Mouse (Mus musculus): ENCODE results near the gene Nav2. TPM values are rescaled to one million over a fixed set of nuclear protein-coding genes. Genes with fewer than 3 reads are reported as not detected.

Gene Nav2
- total and polyA plus RNA-seq, 3 experiments: under 0.01 TPM; not detected in 2

- Histone ChIP-seq H3K4me1 (ENCODE audit: control insufficient read depth in 1 of 2, insufficient read depth in 2 of 2) (peaks cover 0 to 4% of the 10 kb centered on the region in 2 experiments; a peak in 1 of 4 replicates), H3K9ac (ENCODE audit: insufficient read depth, low read depth) (no peak overlapping the region), H3K27me3 (replicated peaks) (peaks cover 67% of the 10 kb centered on the region), H3K27ac (ENCODE audit: insufficient read depth, low read depth) (no peak overlapping the region), H3K9me3 (replicated peaks; ENCODE audit: low read length) (no peaks in the 10 kb centered on the region), H3K4me2 (ENCODE audit: insufficient read depth, low read depth, poor library complexity, severe bottlenecking) (peak overlapping the region; percentile 42; the same call in 1 of the 2 replicates), H3K36me3 (replicated peaks in 1 of 2; ENCODE audit: control insufficient read depth in 1 of 2, insufficient read depth in 1 of 2, low read length in 1 of 2) (no peaks in the 10 kb centered on the region), H3K79me2 (replicated peaks; ENCODE audit: control insufficient read depth, extremely low read depth, insufficient read depth, poor library complexity, severe bottlenecking) (no peaks in the 10 kb centered on the region), H3K4me3 (replicated peaks in 1 of 3; ENCODE audit: low read depth in 2 of 3, low read length in 2 of 3, poor library complexity in 1 of 3) (no peak overlapping the region)
- dilution Hi-C loops (cut with MboI; ENCODE audit: extremely low pct_ligation_motif_present, extremely low pct_unique_long_range_greater_than_20kb, low sequenced_read_pairs) (no loop called here), in situ Hi-C loops (cut with MboI; ENCODE audit: low pct_ligation_motif_present, low pct_unique_long_range_greater_than_20kb, low sequenced_read_pairs) (loop anchor here (10.0 to 25.0 kb wide), 2 partner anchors 154 to 159 kb away; no protein-coding TSS in a partner anchor)
- 0 out of 2 replicates have a peak, but pooled peaks have one; percentile 10 for TF ChIP-seq TCF12 (IDR thresholded peaks at IDR 0.05; ENCODE audit: low read depth, low read length)
- peak; percentile 71 for TF ChIP-seq RAD21 (IDR thresholded peaks at IDR 0.05; ENCODE audit: low read depth, low read length)
- TF ChIP-seq GABPA (IDR thresholded peaks at IDR 0.05; ENCODE audit: insufficient replicate concordance, low read depth, low read length): no peak
- TF ChIP-seq SMC3 (IDR thresholded peaks at IDR 0.05; ENCODE audit: low read depth, low read length): peak; percentile 73
- peak; percentile 68 for TF ChIP-seq BHLHE40 (IDR thresholded peaks at IDR 0.05; ENCODE audit: low read depth, low read length)
- peak; percentile 55 for TF ChIP-seq NRF1 (IDR thresholded peaks at IDR 0.05; ENCODE audit: low read depth, low read length)
- peak in 1 of 2 experiments; percentile 78; a peak in 2 of 4 replicates for TF ChIP-seq CTCF (conservative IDR thresholded peaks at IDR 0.05 in 1 of 2, IDR thresholded peaks at IDR 0.05 in 1 of 2; ENCODE audit: low read depth in 2 of 2, low read length in 2 of 2)
- TF ChIP-seq UBTF (IDR thresholded peaks at IDR 0.05; ENCODE audit: low read depth, low read length): no peak
- peak; percentile 41 for DNase-seq (ENCODE audit: extremely low read depth)
These were observed 212.6 kb downstream of the Nav2 start for GRCm38 (mm10) chr7:49120935-49121691.

GRCm38 (mm10) chr7:49122498-49122897, 214.0 kb downstream of the Nav2 start:
- Histone ChIP-seq H3K9ac (ENCODE audit: insufficient read depth, low read depth) (no peak overlapping the region), H3K79me2 (replicated peaks; ENCODE audit: control insufficient read depth, extremely low read depth, insufficient read depth, poor library complexity, severe bottlenecking) (no peaks in the 10 kb centered on the region), H3K4me2 (ENCODE audit: insufficient read depth, low read depth, poor library complexity, severe bottlenecking) (no peak overlapping the region), H3K9me3 (replicated peaks; ENCODE audit: low read length) (no peaks in the 10 kb centered on the region), H3K27me3 (replicated peaks) (peaks cover 70% of the 10 kb centered on the region), H3K4me1 (ENCODE audit: control insufficient read depth in 1 of 2, insufficient read depth in 2 of 2) (peaks cover 0 to 4% of the 10 kb centered on the region in 2 experiments; a peak in 1 of 4 replicates), H3K4me3 (replicated peaks in 1 of 3; ENCODE audit: low read depth in 2 of 3, low read length in 2 of 3, poor library complexity in 1 of 3) (no peak overlapping the region), H3K36me3 (replicated peaks in 1 of 2; ENCODE audit: control insufficient read depth in 1 of 2, insufficient read depth in 1 of 2, low read length in 1 of 2) (no peaks in the 10 kb centered on the region), H3K27ac (ENCODE audit: insufficient read depth, low read depth) (no peak overlapping the region)
- TF ChIP-seq CHD1 (IDR thresholded peaks at IDR 0.05; ENCODE audit: low read depth, low read length) (no peak), MAZ (IDR thresholded peaks at IDR 0.05; ENCODE audit: low read depth, low read length) (no peak), BHLHE40 (IDR thresholded peaks at IDR 0.05; ENCODE audit: low read depth, low read length) (no peak), TBP (conservative IDR thresholded peaks at IDR 0.05; ENCODE audit: low read depth, low read length) (no peak), USF1 (IDR thresholded peaks at IDR 0.05; ENCODE audit: low read depth, low read length) (no peak), USF2 (conservative IDR thresholded peaks at IDR 0.05; ENCODE audit: low read depth, low read length) (no peak), JUND (conservative IDR thresholded peaks at IDR 0.05; ENCODE audit: low read depth, low read length) (no peak)
- dilution Hi-C loops (cut with MboI; ENCODE audit: extremely low pct_ligation_motif_present, extremely low pct_unique_long_range_greater_than_20kb, low sequenced_read_pairs) (no loop called here), in situ Hi-C loops (cut with MboI; ENCODE audit: low pct_ligation_motif_present, low pct_unique_long_range_greater_than_20kb, low sequenced_read_pairs) (loop anchor here (10.0 to 25.0 kb wide), 2 partner anchors 152 to 160 kb away; no protein-coding TSS in a partner anchor)
- no peak for DNase-seq (ENCODE audit: extremely low read depth)
